Mouse (Mus musculus) liver, embryonic 16.5 days (tissue): Measurements from ENCODE around the gene Dpy19l1. TPM values are rescaled to one million over a fixed set of nuclear protein-coding genes. Genes with fewer than 3 reads are reported as not detected.

Experiments
- ATAC-seq: fragments of 200-750 bp; cut with Nextera tagmentation; 2 replicates; pipeline ENCODE4 v1.8.0; 2017; ENCODE audit warnings: low read depth, mild to moderate bottlenecking, moderate number of reproducible peaks, moderate library complexity
- H3K27ac ChIP-seq: fragments of 300-500 bp; sonication (generic); 2 replicates; pipeline ENCODE4 v1.5.1; 2014; ENCODE audit warnings: mild to moderate bottlenecking, low read length
- H3K27me3 ChIP-seq: fragments of 300-500 bp; sonication (generic); 2 replicates; pipeline ENCODE4 v1.6.1; 2014; ENCODE audit warnings: low read depth, low read length, mixed read lengths; ENCODE audit not compliant: control insufficient read depth, insufficient read depth
- H3K36me3 ChIP-seq: fragments of 300-500 bp; sonication (generic); 2 replicates; pipeline ENCODE4 v1.6.1; 2014; ENCODE audit warnings: mild to moderate bottlenecking; ENCODE audit not compliant: control insufficient read depth, insufficient read depth
- H3K4me1 ChIP-seq: fragments of 300-500 bp; sonication (generic); 2 replicates; pipeline ENCODE4 v1.6.1; 2014; ENCODE audit warnings: low read depth, low read length, mixed read lengths; ENCODE audit not compliant: control insufficient read depth
- H3K4me2 ChIP-seq: fragments of 300-500 bp; sonication (generic); 2 replicates; pipeline ENCODE4 v1.6.1; 2014; ENCODE audit warnings: low read depth, low read length, mixed read lengths
- H3K4me3 ChIP-seq: fragments of 300-500 bp; sonication (generic); 2 replicates; pipeline ENCODE4 v1.5.1; 2014; ENCODE audit warnings: low read depth, mild to moderate bottlenecking, low read length
- H3K9ac ChIP-seq: fragments of 300-500 bp; sonication (generic); 2 replicates; pipeline ENCODE4 v1.6.1; 2014; ENCODE audit warnings: low read depth, low read length
- H3K9me3 ChIP-seq: fragments of 300-500 bp; sonication (generic); replicated peaks from 2 replicates; pipeline ENCODE4 v1.6.1; 2016; ENCODE audit warnings: low read length; ENCODE audit not compliant: control insufficient read depth
- WGBS: fragments of 180-500 bp; shearing (Covaris S2); extraction: QIAGEN DNeasy Blood & Tissue Kit; methylation state at CpG from one replicate; pipeline ENCODE4 v1.1.7; 2014; ENCODE audit not compliant: insufficient replicate concordance; 5-methylcytosine and 5-hydroxymethylcytosine counted together
- polyA plus RNA-seq: library from polyadenylated mRNA; unstranded; fragments of >200 nt; fragmentation: Nextera tagmentation; extraction: Ambion mirVana; gene quantifications from 2 replicates; pipeline ENCODE4 v1.2.1, GENCODE M21; 2015

Gene Dpy19l1
- polyA plus RNA-seq, 1 experiment from 2014 or later = 7.3 TPM

- H3K4me2 ChIP-seq = no peak overlapping the region
- H3K27ac ChIP-seq = no peak overlapping the region
- H3K27me3 ChIP-seq = no peaks in the 10 kb centered on the region
- no peaks in the 10 kb centered on the region for H3K9me3 ChIP-seq
- no peak for ATAC-seq
- H3K4me3 ChIP-seq = no peak overlapping the region
- H3K36me3 ChIP-seq = peaks cover 10% of the 10 kb centered on the region
- H3K4me1 ChIP-seq = no peaks in the 10 kb centered on the region
- 85% methylated on average over 8 of the region's 8 CpGs for WGBS
- H3K9ac ChIP-seq = no peak overlapping the region
Measured at GRCm38 (mm10) chr9:24411483-24411882, 91.5 kb downstream of the Dpy19l1 start.

- Histone ChIP-seq H3K27ac (no peak overlapping the region), H3K9ac (no peak overlapping the region), H3K4me3 (no peak overlapping the region), H3K36me3 (peaks cover 10% of the 10 kb centered on the region), H3K27me3 (no peaks in the 10 kb centered on the region), H3K4me1 (no peaks in the 10 kb centered on the region), H3K9me3 (no peaks in the 10 kb centered on the region), H3K4me2 (no peak overlapping the region)
- ATAC-seq = peak; percentile 24; the same call in 1 of the 2 replicates
- 34% methylated on average over 1 of the region's 1 CpGs for WGBS
Measured at GRCm38 (mm10) chr9:24410439-24410838, 92.5 kb downstream of the Dpy19l1 start.

GRCm38 (mm10) chr9:24407992-24408391, 94.9 kb downstream of the Dpy19l1 start:
- ATAC-seq = no peak
- Histone ChIP-seq H3K9me3 (no peaks in the 10 kb centered on the region), H3K4me3 (no peak overlapping the region), H3K9ac (no peak overlapping the region), H3K27me3 (no peaks in the 10 kb centered on the region), H3K27ac (no peak overlapping the region), H3K4me2 (no peak overlapping the region), H3K36me3 (peaks cover 7% of the 10 kb centered on the region), H3K4me1 (no peaks in the 10 kb centered on the region)
- 59% methylated on average over 3 of the region's 3 CpGs for WGBS

- H3K4me1 ChIP-seq = no peaks in the 10 kb centered on the region
- no peak overlapping the region for H3K27ac ChIP-seq
- H3K9ac ChIP-seq = no peak overlapping the region
- H3K36me3 ChIP-seq = no peaks in the 10 kb centered on the region
- no peaks in the 10 kb centered on the region for H3K27me3 ChIP-seq
- no peak for ATAC-seq
- H3K9me3 ChIP-seq = no peaks in the 10 kb centered on the region
- H3K4me3 ChIP-seq = no peak overlapping the region
- no peak overlapping the region for H3K4me2 ChIP-seq
- WGBS = 56% methylated on average over 3 of the region's 3 CpGs
Measured at GRCm38 (mm10) chr9:24394146-24394545, 108.8 kb downstream of the Dpy19l1 start.

- no peak overlapping the region for H3K4me3 ChIP-seq
- H3K4me1 ChIP-seq = peaks cover 3% of the 10 kb centered on the region
- 81% methylated on average over 8 of the region's 8 CpGs for WGBS
- no peaks in the 10 kb centered on the region for H3K9me3 ChIP-seq
- H3K36me3 ChIP-seq = no peaks in the 10 kb centered on the region
- ATAC-seq = no peak
- H3K27ac ChIP-seq = no peak overlapping the region
- H3K4me2 ChIP-seq = no peak overlapping the region
- no peaks in the 10 kb centered on the region for H3K27me3 ChIP-seq
- H3K9ac ChIP-seq = no peak overlapping the region
Measured at GRCm38 (mm10) chr9:24390807-24391370, 112.1 kb downstream of the Dpy19l1 start.

GRCm38 (mm10) chr9:24387230-24387629, 115.7 kb downstream of the Dpy19l1 start:
- Histone ChIP-seq H3K9ac (no peak overlapping the region), H3K4me2 (no peak overlapping the region), H3K27ac (no peak overlapping the region), H3K4me3 (no peak overlapping the region), H3K9me3 (no peaks in the 10 kb centered on the region), H3K4me1 (peaks cover 3% of the 10 kb centered on the region), H3K36me3 (no peaks in the 10 kb centered on the region), H3K27me3 (no peaks in the 10 kb centered on the region)
- peak; percentile 87 for ATAC-seq

GRCm38 (mm10) chr9:24379321-24379720, 123.6 kb downstream of the Dpy19l1 start:
- H3K36me3 ChIP-seq = no peaks in the 10 kb centered on the region
- 58% methylated on average over 3 of the region's 3 CpGs for WGBS

GRCm38 (mm10) chr9:24378848-24379247, 124.1 kb downstream of the Dpy19l1 start:
- no peaks in the 10 kb centered on the region for H3K9me3 ChIP-seq
- H3K27ac ChIP-seq = no peak overlapping the region
- ATAC-seq = no peak
- no peak overlapping the region for H3K9ac ChIP-seq
- 66% methylated on average over 2 of the region's 2 CpGs for WGBS
- H3K27me3 ChIP-seq = no peaks in the 10 kb centered on the region
- no peaks in the 10 kb centered on the region for H3K36me3 ChIP-seq
- no peak overlapping the region for H3K4me2 ChIP-seq
- H3K4me3 ChIP-seq = no peak overlapping the region
- H3K4me1 ChIP-seq = no peaks in the 10 kb centered on the region

More at GRCm38 (mm10) chr9:24379321-24379720, 123.6 kb downstream of the Dpy19l1 start:
- Histone ChIP-seq H3K4me1 (no peaks in the 10 kb centered on the region), H3K27ac (no peak overlapping the region), H3K4me3 (no peak overlapping the region), H3K9ac (no peak overlapping the region), H3K9me3 (no peaks in the 10 kb centered on the region), H3K4me2 (no peak overlapping the region), H3K27me3 (no peaks in the 10 kb centered on the region)
- no peak for ATAC-seq
